Mouse (Mus musculus): ENCODE measurements at regions not wholly inside any gene's neighbourhood (a gene's known extent, or its start where the extent isn't known, plus 50 kb on each side); places are given as distances from the start of the nearest gene placed in this dataset.

DNA sequence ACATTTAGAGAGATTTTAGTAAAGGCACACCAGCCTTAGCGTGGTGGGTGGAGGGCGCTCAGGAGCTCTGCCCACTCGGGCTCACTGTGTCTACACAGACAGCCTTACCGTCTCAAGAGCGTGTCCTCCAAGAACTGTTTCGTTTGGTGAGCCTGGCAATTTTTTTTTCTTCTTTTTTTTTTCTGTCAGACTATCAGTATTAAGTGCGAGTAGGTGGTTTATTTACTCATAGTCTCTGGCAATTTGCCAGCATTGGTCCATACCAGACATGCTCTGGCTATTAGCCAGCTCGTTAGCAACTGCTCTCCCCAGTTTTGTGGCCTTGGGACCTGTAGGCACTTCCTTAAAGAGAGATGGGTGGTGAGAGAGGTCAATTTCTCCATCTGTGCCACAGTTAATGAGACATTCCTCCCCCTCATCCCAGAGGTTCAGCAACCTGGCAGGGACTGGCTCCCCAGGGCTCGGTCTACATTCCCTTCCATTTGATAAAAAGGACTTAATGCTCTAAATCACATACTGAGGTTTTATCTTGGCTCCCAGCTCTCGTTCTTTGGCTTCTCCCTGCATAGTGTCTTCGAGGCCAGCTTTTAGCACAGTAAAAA is 192.9 kb upstream of the Hs6st1 start:
- TF ChIP-seq CTCF (IDR thresholded peaks at IDR 0.05; ENCODE audit: low read depth): no peak
- TF ChIP-seq EP300 (optimal IDR thresholded peaks at IDR 0.05): no peak

Measured in stomach, postnatal 0 days (tissue).